Mouse (Mus musculus) kidney, adult 11 months (tissue): ENCODE results near the gene Lifr.
A peak's percentile ranks its signal among the peaks of the same experiment; 100 is the strongest.

Experiments
- DNase-seq: peaks from one replicate; pipeline ENCODE4 v3.0.0; 2022

The Lifr gene

DNA sequence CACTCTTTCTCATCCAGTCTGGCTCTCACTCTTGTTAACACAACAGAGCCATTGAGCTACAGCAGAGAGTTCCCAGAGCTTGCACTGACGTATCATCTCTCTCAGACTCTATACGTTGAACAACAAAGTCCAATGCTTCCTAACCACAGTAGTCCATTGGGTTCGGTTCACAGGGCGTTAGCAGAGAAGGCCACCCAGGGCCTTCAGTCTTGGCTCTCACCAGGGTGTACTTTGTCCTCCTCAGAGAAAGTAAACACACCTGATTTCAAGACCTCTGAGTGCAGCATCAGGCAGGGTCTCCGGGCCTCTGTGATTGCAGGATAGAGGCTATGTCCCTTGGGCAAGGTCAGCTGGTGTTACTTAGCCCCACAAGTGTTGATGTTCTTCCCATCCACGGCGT is 116.9 kb downstream of the Lifr start:
- no peak for DNase-seq

GRCm38 (mm10) chr15:7208180-7208579 is 117.8 kb downstream of the Lifr start:
- no peak for DNase-seq

DNA sequence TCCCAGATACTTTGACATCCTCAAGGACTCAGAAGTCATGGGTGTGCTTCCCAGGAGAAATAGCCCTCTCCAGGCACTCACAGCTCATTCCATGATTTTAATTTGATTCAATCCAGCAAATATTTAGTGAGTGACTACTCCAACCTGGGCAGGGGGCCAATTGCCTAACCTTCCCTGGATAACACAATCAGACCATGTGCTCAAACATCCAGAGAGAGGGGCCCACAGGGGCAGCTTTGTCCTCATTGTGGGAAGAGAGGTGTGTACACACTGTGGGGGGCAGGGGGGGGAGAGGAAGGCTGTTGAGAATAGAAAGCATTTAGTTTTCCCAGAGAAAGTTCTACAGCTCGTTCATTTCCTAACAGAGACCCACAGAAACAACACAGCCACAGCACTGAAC is 123.3 kb downstream of the Lifr start:
- no peak for DNase-seq

DNA sequence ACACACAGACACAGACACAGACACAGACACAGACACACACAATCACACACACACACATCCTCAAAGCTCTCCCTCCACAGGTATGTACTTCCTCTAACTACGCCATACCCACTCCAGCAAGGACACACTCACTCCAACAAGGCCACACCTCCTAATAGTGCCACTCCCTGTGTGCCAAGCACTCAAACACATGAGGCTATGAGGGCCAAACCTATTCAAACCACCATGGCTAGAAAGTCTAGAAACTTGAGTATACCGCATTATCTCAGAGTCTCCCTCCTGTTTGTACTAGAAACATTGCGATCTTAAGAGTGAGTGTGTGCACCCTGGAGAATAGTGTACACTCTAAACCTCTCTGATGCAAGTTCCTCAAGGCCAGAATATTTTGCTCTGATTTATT is 125.4 kb downstream of the Lifr start:
- no peak for DNase-seq

DNA sequence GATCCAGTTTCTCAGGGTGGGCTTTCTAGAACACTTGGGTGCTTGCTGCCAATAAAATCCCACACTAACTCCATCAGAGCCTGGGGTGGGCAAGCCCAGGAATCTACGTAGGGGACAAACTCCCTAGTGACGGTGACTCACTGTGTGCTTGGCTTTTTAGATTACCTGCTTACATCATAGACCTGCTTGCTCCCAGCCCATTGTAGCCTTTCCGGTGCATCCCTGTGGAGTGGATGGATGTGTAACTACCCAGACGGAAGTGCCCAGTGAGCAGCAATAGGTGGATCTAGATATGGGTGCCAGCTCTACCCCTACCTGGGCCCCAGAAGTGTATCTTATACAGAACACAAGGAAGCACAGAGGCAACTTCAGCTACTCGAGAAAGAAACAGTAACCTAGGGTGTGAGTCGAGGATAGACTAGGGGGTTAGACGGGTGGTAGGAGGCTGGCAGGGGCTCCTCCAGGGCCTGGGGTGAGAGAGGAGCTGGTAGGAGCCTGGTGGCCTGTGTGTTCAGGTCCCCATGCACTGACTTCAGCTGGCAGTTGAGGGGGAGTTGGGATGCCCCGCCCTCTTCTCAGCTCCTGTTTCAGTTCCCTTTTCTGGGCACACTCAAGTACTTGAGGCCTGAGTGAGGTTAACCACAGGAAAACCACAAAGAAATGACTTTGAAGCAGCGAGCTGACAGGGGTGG is 126.3 kb downstream of the Lifr start:
- no peak for DNase-seq

GRCm38 (mm10) chr15:7217273-7217598 is 126.8 kb downstream of the Lifr start:
- no peak for DNase-seq

GRCm38 (mm10) chr15:7222809-7223208 is 132.4 kb downstream of the Lifr start:
- no peak for DNase-seq

DNA sequence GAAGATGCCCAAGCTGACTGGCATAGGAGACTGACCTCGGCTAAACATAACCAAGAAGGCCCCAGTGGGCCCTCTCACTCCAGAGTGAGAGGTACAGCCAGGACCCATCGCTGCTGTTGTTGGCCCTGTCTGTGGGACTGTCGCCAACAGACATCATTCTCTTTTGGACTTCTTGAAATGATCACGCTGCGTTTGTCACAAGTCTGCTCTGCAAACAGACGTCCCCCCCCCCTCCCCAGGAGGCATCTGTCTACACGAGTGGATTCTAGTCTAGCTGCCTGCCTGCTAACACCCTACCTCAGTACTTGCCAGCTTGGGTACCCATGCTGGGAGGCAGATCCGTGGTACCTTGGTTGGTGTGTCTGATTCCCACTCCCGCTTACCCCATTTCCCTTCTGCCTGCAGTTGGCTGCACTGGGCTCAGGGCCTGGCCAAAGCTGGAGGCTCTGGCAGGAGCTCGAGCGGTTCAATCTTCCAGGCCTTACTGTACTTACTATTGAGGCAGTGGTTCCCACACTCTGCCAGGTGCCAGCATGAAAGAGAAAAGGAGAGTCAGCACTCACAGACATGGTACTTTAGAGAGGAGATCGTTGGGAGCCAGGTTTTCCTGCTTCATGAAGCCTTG is 133.8 kb downstream of the Lifr start:
- no peak for DNase-seq

GRCm38 (mm10) chr15:7226225-7226624 is 135.8 kb downstream of the Lifr start:
- peak; percentile 60 for DNase-seq

- no peak for DNase-seq
Measured at GRCm38 (mm10) chr15:7233393-7234090, 143.1 kb downstream of the Lifr start.

DNA sequence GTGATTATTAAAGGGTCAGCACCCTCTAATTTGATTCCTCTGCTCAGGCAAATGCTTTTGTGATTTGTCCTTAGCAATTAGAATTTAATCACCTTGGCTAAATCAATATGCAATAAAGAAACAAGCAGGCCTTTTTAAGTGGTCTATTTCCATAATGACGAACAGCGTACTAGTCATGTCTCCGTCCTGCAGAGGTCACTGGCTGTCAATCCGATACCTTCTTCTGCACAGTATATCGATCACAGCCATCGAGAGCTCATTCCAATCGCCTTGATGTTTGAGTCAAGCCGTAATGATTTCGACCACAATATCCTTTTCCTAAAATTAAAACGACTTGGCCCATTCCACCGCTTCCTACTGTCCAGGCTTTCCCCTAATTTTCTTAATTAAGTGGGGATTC is 149.5 kb downstream of the Lifr start:
- DNase-seq = no peak

GRCm38 (mm10) chr15:7240950-7241349 is 150.5 kb downstream of the Lifr start:
- DNase-seq = no peak

- no peak for DNase-seq
Measured at GRCm38 (mm10) chr15:7242161-7242850, 151.9 kb downstream of the Lifr start.
